Mouse (Mus musculus): ENCODE measurements at regions not wholly inside any gene's neighbourhood (a gene's known extent, or its start where the extent isn't known, plus 50 kb on each side); places are given as distances from the start of the nearest gene placed in this dataset.

GRCm38 (mm10) chr8:113140021-113140420 lies 495.4 kb upstream of the Mon1b start:
- TF ChIP-seq POLR2A (IDR thresholded peaks at IDR 0.05; ENCODE audit: low read depth, low read length) (no peak), CTCF (conservative IDR thresholded peaks at IDR 0.05; ENCODE audit: insufficient read depth, insufficient read length, low read depth, low read length) (no peak)
